In genomic region chr1:182664841-182665240, GRCm38 (mm10) we compare ENCODE assay signal across 24 mouse cellular contexts.
DNase-seq lines count a peak whose midpoint lies in the region; ATAC-seq lines count a peak whose summit lies in the region.
"Had no signal": no experiment of that assay in that cellular context is flagged by ENCODE, and none has a peak within 500 bp of the region (broad histone marks: within the 10 kb centered on the region; RNA-seq: fewer than 3 reads in every experiment).

No protein-coding gene starts in this region.

- no peaks in the 10 kb centered on the region for H3K36me3 ChIP-seq in forebrain, embryonic 10.5 days (replicated peaks)
- H3K36me3 ChIP-seq in forebrain, embryonic 11.5 days (ENCODE audit: control insufficient read depth, insufficient read depth, low read length): no peaks in the 10 kb centered on the region
- H3K36me3 ChIP-seq in kidney, embryonic 14.5 days (ENCODE audit: control insufficient read depth, insufficient read depth, low read length): no peaks in the 10 kb centered on the region
- H3K36me3 ChIP-seq in midbrain, embryonic 11.5 days (ENCODE audit: control insufficient read depth, insufficient read depth, low read length): no peaks in the 10 kb centered on the region
- no peaks in the 10 kb centered on the region for H3K36me3 ChIP-seq in midbrain, embryonic 13.5 days
- H3K36me3 ChIP-seq: embryonic facial prominence, embryonic 12.5 days; embryonic facial prominence, embryonic 15.5 days; forebrain, embryonic 12.5 days had no signal

- no peak for ATAC-seq in forebrain, embryonic 11.5 days (replicated peaks; ENCODE audit: low FRiP score)
- 0 out of 2 replicates have a peak, but pooled peaks have one; percentile 35 for ATAC-seq in kidney, embryonic 14.5 days (ENCODE audit: low FRiP score, low TSS enrichment)
- no peak for ATAC-seq in midbrain, embryonic 11.5 days (ENCODE audit: low FRiP score)
- no peak for ATAC-seq in midbrain, embryonic 13.5 days
- ATAC-seq: activated CD4-positive, CD25-positive, alpha-beta regulatory T cell, adult 4 months; forebrain, embryonic 14.5 days; forebrain, embryonic 16.5 days had no signal

- H3K4me3 ChIP-seq in forebrain, embryonic 10.5 days: no peak overlapping the region
- no peak overlapping the region for H3K4me3 ChIP-seq in forebrain, embryonic 11.5 days (ENCODE audit: low read depth, low read length)
- H3K4me3 ChIP-seq in kidney, embryonic 14.5 days (ENCODE audit: low read length): no peak overlapping the region
- H3K4me3 ChIP-seq in midbrain, embryonic 11.5 days (ENCODE audit: low read depth, low read length): no peak overlapping the region
- no peak overlapping the region for H3K4me3 ChIP-seq in midbrain, embryonic 13.5 days (replicated peaks)
- H3K4me3 ChIP-seq: embryonic facial prominence, embryonic 12.5 days; embryonic facial prominence, embryonic 15.5 days; erythroblast, embryonic 14.5 days; forebrain, embryonic 12.5 days had no signal

- peaks cover 51% of the 10 kb centered on the region for H3K4me1 ChIP-seq in forebrain, embryonic 10.5 days
- H3K4me1 ChIP-seq in forebrain, embryonic 11.5 days (replicated peaks; ENCODE audit: control insufficient read depth, insufficient read depth, low read length): 0 out of 2 replicates have a peak, but pooled peaks cover 2% of the 10 kb centered on the region
- peaks cover 8% of the 10 kb centered on the region for H3K4me1 ChIP-seq in kidney, embryonic 14.5 days (ENCODE audit: control insufficient read depth, insufficient read depth, low read length)
- H3K4me1 ChIP-seq in midbrain, embryonic 11.5 days (ENCODE audit: control insufficient read depth, insufficient read depth, low read length): peaks cover 2% of the 10 kb centered on the region; the same call in 1 of the 2 replicates
- peaks cover 16% of the 10 kb centered on the region for H3K4me1 ChIP-seq in midbrain, embryonic 13.5 days (replicated peaks)

- 42% methylated on average over 4 of the region's 4 CpGs for WGBS in forebrain, embryonic 10.5 days
- WGBS in forebrain, embryonic 11.5 days: 46% methylated on average over 4 of the region's 4 CpGs
- WGBS in kidney, embryonic 14.5 days: 38% methylated on average over 4 of the region's 4 CpGs
- 36% methylated on average over 4 of the region's 4 CpGs for WGBS in midbrain, embryonic 11.5 days
- WGBS in midbrain, embryonic 13.5 days: 49% methylated on average over 4 of the region's 4 CpGs

- DNase-seq in forebrain, embryonic 10.5 days (ENCODE audit: extremely low spot score, low spot score): no peak
- no peak for DNase-seq in forebrain, embryonic 11.5 days (ENCODE audit: low spot score)
- DNase-seq in kidney, postnatal 25 days: no peak
- DNase-seq in midbrain, embryonic 11.5 days (ENCODE audit: low spot score, missing footprints): peak; percentile 80
- peak; percentile 65 for DNase-seq in R1 (ENCODE audit: low read depth, low spot score)
- DNase-seq in cerebellum, postnatal 4 days (ENCODE audit: low spot score in 2 of 2): no peak
- DNase-seq: adrenal gland, adult 8-10 months; adrenal gland, postnatal 14 days; adrenal gland, postnatal 36 days; cerebellum, adult 11-12 months; cerebellum, adult 2 months; cerebellum, adult 9-10 months; cerebellum, postnatal 10 days; cerebellum, postnatal 25 days; embryo, embryonic 11 days had no signal

- H3K4me2 ChIP-seq in forebrain, embryonic 11.5 days (ENCODE audit: low read depth, low read length, severe bottlenecking): no peak overlapping the region
- H3K4me2 ChIP-seq in kidney, embryonic 14.5 days (replicated peaks; ENCODE audit: low read depth, low read length): no peak overlapping the region
- no peak overlapping the region for H3K4me2 ChIP-seq in midbrain, embryonic 11.5 days
- no peak overlapping the region for H3K4me2 ChIP-seq in midbrain, embryonic 13.5 days (replicated peaks)
- H3K4me2 ChIP-seq: embryonic facial prominence, embryonic 12.5 days; embryonic facial prominence, embryonic 15.5 days; forebrain, embryonic 12.5 days had no signal

- H3K27ac ChIP-seq in forebrain, embryonic 10.5 days: peak overlapping the region; percentile 37
- no peak overlapping the region for H3K27ac ChIP-seq in forebrain, embryonic 11.5 days (ENCODE audit: low read depth, low read length)
- no peak overlapping the region for H3K27ac ChIP-seq in kidney, embryonic 14.5 days (ENCODE audit: low read depth, low read length)
- no peak overlapping the region for H3K27ac ChIP-seq in midbrain, embryonic 11.5 days (ENCODE audit: low read depth, low read length)
- no peak overlapping the region for H3K27ac ChIP-seq in midbrain, embryonic 13.5 days
- H3K27ac ChIP-seq: embryonic facial prominence, embryonic 12.5 days; embryonic facial prominence, embryonic 15.5 days; forebrain, embryonic 12.5 days had no signal

- H3K27me3 ChIP-seq in forebrain, embryonic 10.5 days (ENCODE audit: poor library complexity, severe bottlenecking): peaks cover 53% of the 10 kb centered on the region
- no peaks in the 10 kb centered on the region for H3K27me3 ChIP-seq in forebrain, embryonic 11.5 days (ENCODE audit: control insufficient read depth, insufficient read depth, low read length)
- H3K27me3 ChIP-seq in kidney, embryonic 14.5 days (ENCODE audit: control insufficient read depth, insufficient read depth, low read length): no peaks in the 10 kb centered on the region
- H3K27me3 ChIP-seq in midbrain, embryonic 11.5 days (ENCODE audit: control insufficient read depth, insufficient read depth, low read length): no peaks in the 10 kb centered on the region
- no peaks in the 10 kb centered on the region for H3K27me3 ChIP-seq in midbrain, embryonic 13.5 days
- H3K27me3 ChIP-seq: embryonic facial prominence, embryonic 12.5 days; embryonic facial prominence, embryonic 15.5 days had no signal

- H3K9me3 ChIP-seq in forebrain, embryonic 10.5 days: no peaks in the 10 kb centered on the region
- no peaks in the 10 kb centered on the region for H3K9me3 ChIP-seq in forebrain, embryonic 11.5 days (ENCODE audit: control insufficient read depth, low read length)
- H3K9me3 ChIP-seq in kidney, embryonic 14.5 days (ENCODE audit: control insufficient read depth, low read length): no peaks in the 10 kb centered on the region
- no peaks in the 10 kb centered on the region for H3K9me3 ChIP-seq in midbrain, embryonic 11.5 days (ENCODE audit: control insufficient read depth, low read length)
- no peaks in the 10 kb centered on the region for H3K9me3 ChIP-seq in midbrain, embryonic 13.5 days
- H3K9me3 ChIP-seq: embryonic facial prominence, embryonic 12.5 days; embryonic facial prominence, embryonic 15.5 days; forebrain, embryonic 12.5 days had no signal

- no peak overlapping the region for H3K9ac ChIP-seq in forebrain, embryonic 11.5 days (ENCODE audit: low read length)
- H3K9ac ChIP-seq in kidney, embryonic 14.5 days (ENCODE audit: low read depth, low read length): no peak overlapping the region
- no peak overlapping the region for H3K9ac ChIP-seq in midbrain, embryonic 11.5 days (ENCODE audit: low read length)
- H3K9ac ChIP-seq in midbrain, embryonic 13.5 days (replicated peaks): no peak overlapping the region
- H3K9ac ChIP-seq: embryonic facial prominence, embryonic 12.5 days; embryonic facial prominence, embryonic 15.5 days; forebrain, embryonic 12.5 days had no signal

Comparison
In these comparisons a context has a peak if more than half of its experiments do, and no peak if none do; other contexts are left out.
1. DNase-seq: peak in midbrain, embryonic 11.5 days (single experiment) and R1 (single experiment); none in forebrain, embryonic 10.5 days (single experiment), forebrain, embryonic 11.5 days (single experiment), kidney, postnatal 25 days (0 of 2) and cerebellum, postnatal 4 days (0 of 2).